Mouse (Mus musculus) brown adipose tissue, adult 24 weeks (tissue): ENCODE measurements around the gene Krt81. TPM values are rescaled to one million over a fixed set of nuclear protein-coding genes. Genes with fewer than 3 reads are reported as not detected.

Experiments
- H3K27ac ChIP-seq: fragments of 200-500 bp; replicated peaks from 2 replicates; pipeline ENCODE4 v1.5.1; 2012; ENCODE audit warnings: low read depth, mild to moderate bottlenecking, low read length
- H3K4me1 ChIP-seq: fragments of 200-500 bp; 2 replicates; pipeline ENCODE4 v1.6.1; 2012; ENCODE audit warnings: low read length, mixed read lengths; ENCODE audit not compliant: control insufficient read depth, insufficient read depth, insufficient read length
- H3K4me3 ChIP-seq: fragments of 200-500 bp; 2 replicates; pipeline ENCODE4 v1.5.1; 2012; ENCODE audit warnings: low read depth, mild to moderate bottlenecking, low read length, moderate library complexity; ENCODE audit not compliant: insufficient read depth
- polyA plus RNA-seq: library from polyadenylated mRNA; stranded (reverse); fragments of >200 nt; gene quantifications from 2 replicates; pipeline ENCODE4 v1.2.4, GENCODE M21; 2012; ENCODE audit not compliant: missing spikeins, insufficient read depth, insufficient read length

The Krt81 gene
- polyA plus RNA-seq, 1 experiment, result not detected

DNA sequence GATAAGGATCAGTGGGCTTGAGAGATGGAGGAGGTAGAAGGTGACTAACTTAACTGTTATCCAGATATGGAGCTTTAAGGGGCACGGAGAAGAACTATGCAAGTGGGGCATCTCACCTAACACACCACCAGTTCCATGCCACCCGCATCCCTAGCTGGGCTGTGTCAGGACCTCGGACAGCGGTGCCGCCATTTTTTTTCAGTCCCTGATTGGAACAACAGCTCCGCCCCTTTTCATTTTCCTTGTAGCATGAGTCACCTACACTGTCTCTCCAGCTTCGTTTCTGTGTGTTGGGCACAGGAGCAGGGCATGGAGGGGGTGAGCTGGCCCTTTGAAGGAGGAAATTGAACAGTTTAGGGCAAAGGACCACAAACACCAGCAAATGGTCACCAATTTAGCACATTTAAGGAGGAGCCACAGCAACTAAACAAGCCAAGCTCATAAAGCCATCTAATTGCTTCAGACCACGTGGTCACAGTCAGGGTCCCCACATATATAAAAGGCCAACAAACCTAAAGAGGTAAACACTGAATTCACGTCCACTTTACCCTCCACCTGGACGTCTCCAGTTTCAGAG lies 9.5 kb upstream of the Krt81 start, which contains the start of gene Krt86:
Krt86 (plus strand) TSS at position 527 of the 577 bp plus-strand sequence.
- Histone ChIP-seq H3K27ac (no peak within 1 kb of the TSS), H3K4me1 (no peaks in the 10 kb centered on the region), H3K4me3 (no peak within 1 kb of the TSS)

GRCm38 (mm10) chr15:101469093-101469492 lies 5.5 kb upstream of the Krt81 start:
- no peak overlapping the region for H3K27ac ChIP-seq
- no peak overlapping the region for H3K4me3 ChIP-seq
- no peaks in the 10 kb centered on the region for H3K4me1 ChIP-seq

DNA sequence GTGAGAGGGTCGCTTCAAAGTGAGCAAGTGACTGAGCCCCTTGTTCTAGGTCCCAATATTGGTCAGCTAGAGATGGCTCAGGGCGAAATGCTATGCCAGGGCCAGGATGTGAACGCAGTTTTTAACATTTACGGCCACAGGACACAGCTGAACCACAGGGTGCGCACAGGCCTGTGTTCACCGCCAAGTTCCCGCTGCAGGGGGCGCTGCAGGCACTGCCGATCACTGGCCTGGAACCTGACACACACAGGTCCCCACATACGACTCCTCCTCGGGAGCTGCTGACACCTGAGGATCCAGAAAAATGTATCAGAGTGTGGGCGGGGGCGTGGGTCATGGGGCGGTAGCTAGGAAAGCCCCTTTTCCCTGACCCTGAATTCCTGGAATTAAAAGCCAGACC lies 4.3 kb downstream of the Krt81 start:
- no peak overlapping the region for H3K27ac ChIP-seq
- no peak overlapping the region for H3K4me3 ChIP-seq
- no peaks in the 10 kb centered on the region for H3K4me1 ChIP-seq

DNA sequence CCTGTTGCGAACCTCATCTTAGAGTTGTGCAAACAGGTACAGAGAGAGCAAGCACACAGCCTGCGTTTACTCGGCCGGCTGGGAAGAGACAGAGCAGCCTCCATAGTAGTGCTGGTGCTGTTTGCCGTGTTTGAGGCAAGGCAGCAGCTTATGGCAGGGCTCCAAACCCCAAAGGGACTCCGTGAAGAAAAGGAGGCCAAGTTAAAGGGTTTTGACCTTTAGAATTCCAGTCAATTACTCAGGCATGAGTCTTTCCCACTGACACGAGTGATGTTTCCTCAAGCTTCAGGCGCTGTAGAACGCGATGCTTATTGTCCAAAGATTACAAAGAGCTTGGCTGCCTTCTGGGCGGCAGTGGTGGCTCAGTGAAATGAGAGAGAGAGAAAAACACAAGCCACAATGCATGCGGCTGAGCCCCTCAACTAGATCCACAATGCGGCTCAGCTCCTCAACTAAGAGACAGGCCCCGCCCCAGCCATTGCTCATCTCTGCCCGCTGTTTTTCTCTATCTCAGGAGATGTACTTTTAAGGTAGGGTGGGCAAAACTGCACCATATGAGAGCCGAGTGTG lies 5.1 kb downstream of the Krt81 start:
- H3K27ac ChIP-seq, result no peak overlapping the region
- no peaks in the 10 kb centered on the region for H3K4me1 ChIP-seq
- H3K4me3 ChIP-seq, result no peak overlapping the region

DNA sequence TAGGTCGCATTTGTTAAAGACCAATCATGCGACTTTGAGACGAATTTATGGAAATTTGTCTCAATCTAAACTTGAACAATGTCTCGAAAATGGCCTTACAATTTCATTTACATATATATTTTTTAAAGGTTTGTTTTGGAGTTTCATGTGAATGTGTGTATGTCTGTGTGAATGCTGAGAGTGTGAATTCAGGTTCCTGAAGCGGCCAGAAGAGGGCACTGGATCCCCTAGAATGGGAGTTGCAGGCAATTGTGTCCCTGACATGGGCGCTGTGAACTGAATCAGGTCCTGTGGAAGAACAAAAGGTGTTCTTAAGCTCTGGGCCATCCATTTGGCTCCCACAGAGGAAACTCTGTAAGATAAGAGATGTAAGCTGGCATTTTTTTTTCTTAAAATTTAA lies 7.7 kb downstream of the Krt81 start:
- no peaks in the 10 kb centered on the region for H3K4me1 ChIP-seq
- no peak overlapping the region for H3K27ac ChIP-seq
- H3K4me3 ChIP-seq, result no peak overlapping the region

DNA sequence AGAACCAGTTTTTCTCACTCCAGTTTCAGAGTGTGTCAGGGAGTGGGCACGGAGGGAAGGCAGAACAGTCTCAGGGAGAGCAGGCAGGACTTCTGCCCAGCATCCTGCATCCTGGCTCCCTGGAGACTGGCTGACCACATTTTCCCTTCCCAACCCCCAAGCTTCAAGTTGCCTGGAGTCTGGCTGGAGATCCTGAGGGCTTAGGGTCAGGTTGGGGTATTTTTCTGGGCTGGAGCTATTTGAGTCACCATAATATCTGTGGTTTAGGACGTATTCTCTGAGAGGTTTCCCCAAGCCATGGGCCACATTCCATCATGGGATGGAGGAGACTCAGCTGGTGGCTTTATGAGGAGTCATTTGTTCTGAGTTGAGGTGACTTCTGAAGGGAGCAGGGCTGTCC lies 8.3 kb downstream of the Krt81 start:
- Histone ChIP-seq H3K4me3 (no peak overlapping the region), H3K27ac (no peak overlapping the region), H3K4me1 (no peaks in the 10 kb centered on the region)

- no peaks in the 10 kb centered on the region for H3K4me1 ChIP-seq
- H3K27ac ChIP-seq, result no peak overlapping the region
- no peak overlapping the region for H3K4me3 ChIP-seq
Observed at GRCm38 (mm10) chr15:101454774-101455173, 8.8 kb downstream of the Krt81 start.

DNA sequence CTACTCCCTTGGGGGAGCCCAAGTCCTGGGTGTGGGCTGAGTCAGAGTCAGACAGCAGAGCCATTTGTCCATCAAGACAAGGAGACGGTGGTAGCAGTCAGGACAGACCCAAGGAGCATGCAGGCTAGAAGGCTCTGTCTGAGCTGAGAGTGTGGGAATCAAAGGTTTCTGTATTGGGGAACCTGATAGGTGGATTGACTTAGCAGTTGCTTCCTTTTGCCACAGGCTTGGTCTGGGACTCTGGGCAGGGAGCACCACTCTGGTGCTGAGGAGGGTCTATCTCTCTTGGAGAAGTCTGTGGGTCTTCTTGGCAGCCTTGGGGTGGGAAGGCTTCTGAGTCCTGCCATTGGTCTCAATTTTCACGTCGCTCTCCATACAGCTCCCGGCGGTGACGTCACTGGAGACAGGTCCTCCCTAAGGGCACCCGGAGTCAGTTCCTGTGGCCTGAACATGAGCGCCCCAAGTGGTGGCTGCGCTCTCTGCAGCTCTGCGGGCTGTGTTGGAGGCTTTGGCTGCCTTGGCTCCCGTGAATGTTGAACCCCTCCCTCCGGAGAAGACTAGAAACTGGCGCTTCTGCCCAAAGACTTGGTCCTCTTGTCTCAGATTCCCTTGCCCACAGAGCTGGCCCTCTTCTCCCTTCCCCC lies 10.3 kb downstream of the Krt81 start:
- H3K27ac ChIP-seq, result no peak overlapping the region
- H3K4me1 ChIP-seq, result no peaks in the 10 kb centered on the region
- H3K4me3 ChIP-seq, result no peak overlapping the region

- Histone ChIP-seq H3K4me1 (no peaks in the 10 kb centered on the region), H3K27ac (no peak within 1 kb of the TSS), H3K4me3 (no peak within 1 kb of the TSS)
Observed at GRCm38 (mm10) chr15:101447444-101447843, 16.1 kb downstream of the Krt81 start, which contains the start of gene Krt88. Krt88 (plus strand) TSS chr15:101447744.

GRCm38 (mm10) chr15:101446572-101446971 lies 17.0 kb downstream of the Krt81 start:
- H3K4me3 ChIP-seq, result no peak overlapping the region
- H3K4me1 ChIP-seq, result no peaks in the 10 kb centered on the region
- H3K27ac ChIP-seq, result no peak overlapping the region

DNA sequence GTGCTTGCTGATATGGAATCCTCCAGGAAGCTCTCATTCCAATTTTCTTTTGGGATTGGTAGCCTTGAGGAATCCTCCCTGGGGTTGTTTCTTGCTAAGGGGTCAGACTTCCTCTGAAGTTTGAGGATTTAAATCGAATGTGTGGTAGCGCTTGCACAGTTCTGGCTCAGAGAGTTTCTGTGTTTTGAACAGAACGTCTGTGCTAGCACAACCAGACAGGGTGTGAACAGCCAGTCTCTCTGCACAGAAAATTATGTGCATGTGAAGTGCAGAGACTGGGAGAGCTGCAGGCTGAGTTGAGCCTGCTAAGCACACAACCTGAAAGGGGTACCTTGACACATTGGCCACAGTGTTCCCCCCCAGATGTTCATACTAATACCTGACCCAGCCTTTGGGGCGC lies 22.7 kb downstream of the Krt81 start:
- Histone ChIP-seq H3K4me3 (no peak overlapping the region), H3K4me1 (no peaks in the 10 kb centered on the region), H3K27ac (no peak overlapping the region)

- Histone ChIP-seq H3K27ac (no peak within 1 kb of the TSS), H3K4me3 (no peak within 1 kb of the TSS), H3K4me1 (no peaks in the 10 kb centered on the region)
Observed at GRCm38 (mm10) chr15:101438555-101438954, 25.0 kb downstream of the Krt81 start, which contains the start of gene Krt87. Krt87 (minus strand) TSS chr15:101438804.

DNA sequence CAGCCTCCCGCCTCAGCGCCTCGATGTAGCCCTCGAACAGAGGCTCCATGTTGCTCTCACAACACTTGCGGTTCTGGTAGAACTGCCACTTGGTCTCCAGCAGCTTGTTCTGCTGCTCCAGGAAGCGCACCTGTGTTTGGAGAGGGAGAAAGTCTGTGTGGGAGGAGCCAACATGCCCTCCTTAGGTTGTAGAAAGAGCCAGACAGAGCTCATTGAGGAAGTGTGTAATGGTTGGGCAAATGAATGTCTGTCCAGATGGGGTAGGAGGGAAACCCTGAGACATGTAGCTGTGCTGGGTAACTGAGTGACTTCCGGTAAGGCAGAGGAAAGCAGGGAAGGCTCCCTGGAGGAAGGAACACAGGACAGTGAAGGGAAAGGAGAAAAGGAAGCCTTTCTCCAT lies 26.9 kb downstream of the Krt81 start:
- no peak overlapping the region for H3K4me3 ChIP-seq
- H3K4me1 ChIP-seq, result no peaks in the 10 kb centered on the region
- no peak overlapping the region for H3K27ac ChIP-seq

- no peak overlapping the region for H3K4me3 ChIP-seq
- H3K27ac ChIP-seq, result no peak overlapping the region
Observed at GRCm38 (mm10) chr15:101424914-101425313, 38.6 kb downstream of the Krt81 start.

GRCm38 (mm10) chr15:101420903-101421302 lies 42.6 kb downstream of the Krt81 start:
- H3K27ac ChIP-seq, result no peak overlapping the region
- H3K4me3 ChIP-seq, result no peak overlapping the region

More at GRCm38 (mm10) chr15:101424914-101425313, 38.6 kb downstream of the Krt81 start:
- no peaks in the 10 kb centered on the region for H3K4me1 ChIP-seq

GRCm38 (mm10) chr15:101418950-101419349 lies 44.6 kb downstream of the Krt81 start:
- H3K4me1 ChIP-seq, result no peaks in the 10 kb centered on the region
- H3K27ac ChIP-seq, result no peak overlapping the region
- no peak overlapping the region for H3K4me3 ChIP-seq

More at GRCm38 (mm10) chr15:101420903-101421302, 42.6 kb downstream of the Krt81 start:
- H3K4me1 ChIP-seq, result no peaks in the 10 kb centered on the region
